Mouse (Mus musculus) myocyte (in vitro differentiated cells): ENCODE measurements at regions not wholly inside any gene's neighbourhood (a gene's known extent, or its start where the extent isn't known, plus 50 kb on each side); places are given as distances from the start of the nearest gene placed in this dataset.

Experiments
- CEBPB ChIP-seq: IDR thresholded peaks from 2 replicates; pipeline ENCODE4 v1.6.1; 2011; ENCODE audit warnings: mild to moderate bottlenecking, moderate library complexity; ENCODE audit not compliant: poor library complexity, insufficient read depth, severe bottlenecking
- E2F4 ChIP-seq: IDR thresholded peaks from one replicate; pipeline ENCODE4 v1.6.1; 2011; ENCODE audit warnings: mild to moderate bottlenecking, control low read depth, moderate library complexity; ENCODE audit not compliant: insufficient read depth
- MAX ChIP-seq: IDR thresholded peaks from one replicate; pipeline ENCODE4 v1.6.1; 2011; ENCODE audit warnings: low read depth, mild to moderate bottlenecking, control low read depth
- MYOD1 ChIP-seq, 3 experiments: IDR thresholded peaks; one replicate each; pipeline ENCODE4 v1.6.1; 2011; ENCODE audit warnings: control low read depth in 2 of 3, low read depth in 2 of 3, mild to moderate bottlenecking in 2 of 3, moderate library complexity in 1 of 3; ENCODE audit not compliant: insufficient read length in 2 of 3, control insufficient read depth in 1 of 3
- MYOG ChIP-seq, 3 experiments: IDR thresholded peaks; one replicate each; pipeline ENCODE4 v1.6.1; 2011; ENCODE audit warnings: control low read depth in 2 of 3, low read depth in 2 of 3, mild to moderate bottlenecking in 2 of 3; ENCODE audit not compliant: insufficient read length in 2 of 3, control insufficient read depth in 1 of 3, insufficient read depth in 1 of 3
- POLR2A ChIP-seq: IDR thresholded peaks from one replicate; pipeline ENCODE4 v1.6.1; 2011; ENCODE audit warnings: low read depth, mild to moderate bottlenecking, control low read depth, moderate library complexity; ENCODE audit not compliant: insufficient read length
- POLR2AphosphoS2 ChIP-seq: IDR thresholded peaks from one replicate; pipeline ENCODE4 v1.6.1; 2011; ENCODE audit warnings: low read depth, control low read depth; ENCODE audit not compliant: insufficient read length
- REST ChIP-seq: IDR thresholded peaks from one replicate; pipeline ENCODE4 v1.6.1; 2011; ENCODE audit warnings: mild to moderate bottlenecking, control low read depth, moderate library complexity; ENCODE audit not compliant: insufficient read depth, insufficient read length
- SRF ChIP-seq: IDR thresholded peaks from one replicate; pipeline ENCODE4 v1.6.1; 2011; ENCODE audit warnings: low read depth; ENCODE audit not compliant: control insufficient read depth, insufficient read length
- TCF12 ChIP-seq: IDR thresholded peaks from one replicate; pipeline ENCODE4 v1.6.1; 2011; ENCODE audit warnings: mild to moderate bottlenecking, control low read depth; ENCODE audit not compliant: poor library complexity, insufficient read depth, severe bottlenecking
- TCF3 ChIP-seq: IDR thresholded peaks from one replicate; pipeline ENCODE4 v1.6.1; 2011; ENCODE audit warnings: low read depth, control low read depth; ENCODE audit not compliant: insufficient read length
- USF1 ChIP-seq: IDR thresholded peaks from one replicate; pipeline ENCODE4 v1.6.1; 2011; ENCODE audit warnings: low read depth, mild to moderate bottlenecking, control low read depth, moderate library complexity

- no peak for TF ChIP-seq TCF12
- no peak for TF ChIP-seq POLR2A
- TF ChIP-seq MYOD1 (IDR thresholded peaks at IDR 0.05; ENCODE audit: control insufficient read depth in 1 of 3, insufficient read length in 2 of 3, low read depth in 2 of 3): peak in 2 of 3 experiments; percentile 70 to 79
- no peak for TF ChIP-seq POLR2AphosphoS2
- no peak for TF ChIP-seq MAX
- TF ChIP-seq SRF: no peak
- no peak for TF ChIP-seq USF1
- TF ChIP-seq TCF3: no peak
- no peak for TF ChIP-seq E2F4
- TF ChIP-seq MYOG (IDR thresholded peaks at IDR 0.05; ENCODE audit: control insufficient read depth in 1 of 3, insufficient read depth in 1 of 3, insufficient read length in 2 of 3, low read depth in 2 of 3): peak in 2 of 3 experiments; percentile 13 to 71
- TF ChIP-seq CEBPB: no peak
- TF ChIP-seq REST: no peak
These were observed 260.4 kb downstream of the Tle3 start for GRCm38 (mm10) chr9:61632602-61633001.
